Mouse (Mus musculus): ENCODE results near the gene Ankrd66. TPM values are rescaled to one million over a fixed set of nuclear protein-coding genes. Genes with fewer than 3 reads are reported as not detected.
A peak's percentile ranks its signal among the peaks of the same experiment; 100 is the strongest.

The Ankrd66 gene
- polyA plus RNA-seq, 1 experiment = not detected

- TF ChIP-seq CTCF (IDR thresholded peaks at IDR 0.05; ENCODE audit: borderline replicate concordance, insufficient read depth, low read length) = no peak
- peak; percentile 59 for TF ChIP-seq POLR2A (IDR thresholded peaks at IDR 0.05; ENCODE audit: low read depth, low read length)
- Histone ChIP-seq H3K4me1 (ENCODE audit: control insufficient read depth, insufficient read depth, low read length) (0 out of 2 replicates have a peak, but pooled peaks cover 2% of the 10 kb centered on the region), H3K4me3 (ENCODE audit: insufficient read depth, low read length) (peak within 1 kb of the TSS; percentile 23), H3K27ac (ENCODE audit: insufficient read depth, low read length) (peak within 1 kb of the TSS; percentile 63; the same call in 1 of the 2 replicates)
Observed at GRCm38 (mm10) chr17:43567992-43568888, 24.8 kb upstream of the Ankrd66 start, which contains the start of gene Pla2g7. Gene Pla2g7, plus strand, starts transcription at chr17:43568098.

DNA sequence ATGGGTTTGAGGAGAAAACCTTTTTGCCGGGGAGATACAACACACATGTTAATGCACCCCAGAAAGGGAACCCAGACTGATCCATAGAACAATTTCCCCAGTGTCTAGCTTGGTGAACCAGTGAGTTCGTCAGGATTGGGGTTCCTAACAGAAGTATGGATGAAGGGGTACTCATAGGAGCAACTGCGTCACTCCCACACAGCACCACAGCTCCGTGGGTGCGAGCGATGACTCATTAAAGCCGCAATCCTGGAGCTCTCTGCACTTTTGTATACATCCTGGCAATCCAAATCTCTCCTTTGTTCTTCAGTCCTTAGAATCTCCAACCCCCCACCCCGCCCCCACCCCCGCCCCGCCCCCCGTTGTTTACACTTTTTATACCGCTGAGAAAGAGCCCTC, 24.2 kb upstream of the Ankrd66 start:
- TF ChIP-seq CTCF (IDR thresholded peaks at IDR 0.05; ENCODE audit: borderline replicate concordance, insufficient read depth, low read length) = no peak
- TF ChIP-seq POLR2A (IDR thresholded peaks at IDR 0.05; ENCODE audit: low read depth, low read length) = no peak
- 0 out of 2 replicates have a peak, but pooled peaks cover 2% of the 10 kb centered on the region for H3K4me1 ChIP-seq (ENCODE audit: control insufficient read depth, insufficient read depth, low read length)
- H3K4me3 ChIP-seq (ENCODE audit: insufficient read depth, low read length) = peak overlapping the region; percentile 23; the same call in 1 of the 2 replicates
- H3K27ac ChIP-seq (ENCODE audit: insufficient read depth, low read length) = peak overlapping the region; percentile 63; the same call in 1 of the 2 replicates

DNA sequence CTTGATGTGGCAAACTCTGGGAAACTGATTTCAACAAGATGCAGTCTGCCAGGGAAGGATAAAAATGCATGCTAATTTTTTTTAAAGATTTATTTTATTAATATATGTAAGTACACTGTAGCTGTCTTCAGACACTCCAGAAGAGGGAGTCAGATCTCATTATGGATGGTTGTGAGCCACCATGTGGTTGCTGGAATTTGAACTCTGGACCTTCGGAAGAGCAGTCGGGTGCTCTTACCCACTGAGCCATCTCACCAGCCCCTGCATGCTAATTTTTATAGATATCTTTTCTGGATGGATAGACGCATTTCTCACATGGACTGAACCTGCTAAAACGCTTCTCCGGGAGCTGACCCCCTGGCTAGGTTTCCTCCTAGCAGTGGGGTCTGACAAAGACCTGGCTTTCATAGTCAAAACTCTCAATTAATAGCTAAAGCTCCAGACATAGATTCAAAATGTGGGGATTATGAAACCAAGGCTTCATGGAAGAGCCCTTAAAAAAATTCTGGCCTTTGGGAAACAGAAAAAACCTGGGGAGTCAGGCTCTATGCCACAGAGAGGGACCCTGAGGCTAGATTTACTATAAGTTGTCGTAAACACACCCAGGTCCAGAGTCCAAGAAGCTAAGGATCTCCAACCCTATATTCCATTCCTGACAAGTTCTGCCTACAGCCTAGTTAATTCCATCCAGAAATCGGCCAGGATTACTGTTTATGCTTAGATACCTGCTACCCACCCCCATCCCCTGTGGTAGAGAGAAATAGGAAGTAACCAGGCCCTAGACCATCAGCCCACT, 20.0 kb upstream of the Ankrd66 start:
- H3K4me1 ChIP-seq (ENCODE audit: control insufficient read depth, insufficient read depth, low read length) = 0 out of 2 replicates have a peak, but pooled peaks cover 2% of the 10 kb centered on the region
- no peak overlapping the region for H3K27ac ChIP-seq (ENCODE audit: insufficient read depth, low read length)
- no peak for TF ChIP-seq POLR2A (IDR thresholded peaks at IDR 0.05; ENCODE audit: low read depth, low read length)
- TF ChIP-seq CTCF (IDR thresholded peaks at IDR 0.05; ENCODE audit: borderline replicate concordance, insufficient read depth, low read length) = no peak

DNA sequence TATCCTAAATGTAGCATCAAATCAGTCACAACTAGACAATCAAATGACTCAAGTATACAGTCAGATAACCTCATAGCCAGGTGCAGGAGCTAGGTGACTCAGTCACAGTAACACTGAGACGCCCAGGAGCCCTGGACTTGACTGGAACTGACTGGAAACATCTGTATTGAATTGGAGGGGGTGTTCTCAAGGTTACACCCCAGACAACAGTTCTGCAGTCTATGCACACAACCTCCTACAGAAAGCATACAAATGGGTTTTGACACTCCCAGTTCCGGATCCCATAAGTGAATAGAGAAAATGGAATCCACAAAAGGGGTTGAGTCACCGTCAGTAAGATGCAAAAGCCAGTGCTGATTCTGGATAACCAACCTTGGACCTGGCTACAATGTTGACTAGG, 15.2 kb upstream of the Ankrd66 start:
- H3K4me3 ChIP-seq (ENCODE audit: insufficient read depth, low read length) = no peak overlapping the region
- H3K4me1 ChIP-seq (ENCODE audit: control insufficient read depth, insufficient read depth, low read length) = peaks cover 10% of the 10 kb centered on the region
- H3K27ac ChIP-seq (ENCODE audit: insufficient read depth, low read length) = peak overlapping the region; percentile 20; the same call in 1 of the 2 replicates
- TF ChIP-seq POLR2A (IDR thresholded peaks at IDR 0.05; ENCODE audit: low read depth, low read length) (no peak), CTCF (IDR thresholded peaks at IDR 0.05; ENCODE audit: borderline replicate concordance, insufficient read depth, low read length) (no peak)

More for the DNA sequence above, 20.0 kb upstream of the Ankrd66 start:
- H3K4me3 ChIP-seq (ENCODE audit: insufficient read depth, low read length) = no peak overlapping the region

DNA sequence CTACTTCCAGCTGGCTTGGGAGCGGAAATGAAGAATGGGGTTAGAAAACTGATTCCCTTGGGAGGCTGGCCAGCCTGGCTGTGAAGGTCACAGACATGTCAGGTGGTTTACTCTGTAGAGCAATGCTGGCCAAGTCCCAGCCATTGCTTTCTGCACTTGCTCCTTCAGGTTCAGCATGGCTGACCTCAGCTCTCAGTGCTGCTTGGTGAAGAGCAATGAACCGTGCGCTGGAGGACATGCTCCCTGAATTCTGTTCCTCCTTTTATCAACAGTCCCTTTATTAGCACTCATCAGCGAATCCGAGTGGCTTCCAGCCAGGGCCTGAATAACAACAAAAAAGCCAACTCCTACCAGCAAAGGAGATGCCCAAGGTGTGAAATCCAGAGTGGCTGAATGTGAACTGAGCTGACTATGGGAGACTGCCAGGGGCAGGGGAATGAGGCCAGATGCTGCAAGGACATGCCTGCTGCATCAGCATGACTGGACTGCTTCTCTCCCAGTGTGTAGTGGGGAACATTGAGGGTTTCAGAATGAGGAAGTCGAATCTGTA, 14.2 kb upstream of the Ankrd66 start:
- Histone ChIP-seq H3K4me1 (ENCODE audit: control insufficient read depth, insufficient read depth, low read length) (peaks cover 10% of the 10 kb centered on the region), H3K27ac (ENCODE audit: insufficient read depth, low read length) (no peak overlapping the region), H3K4me3 (ENCODE audit: insufficient read depth, low read length) (no peak overlapping the region)
- no peak for TF ChIP-seq CTCF (IDR thresholded peaks at IDR 0.05; ENCODE audit: borderline replicate concordance, insufficient read depth, low read length)
- TF ChIP-seq POLR2A (IDR thresholded peaks at IDR 0.05; ENCODE audit: low read depth, low read length) = no peak

- no peak for TF ChIP-seq POLR2A (IDR thresholded peaks at IDR 0.05; ENCODE audit: low read depth, low read length)
- Histone ChIP-seq H3K27ac (ENCODE audit: insufficient read depth, low read length) (no peak overlapping the region), H3K4me3 (ENCODE audit: insufficient read depth, low read length) (no peak overlapping the region)
Observed at GRCm38 (mm10) chr17:43557104-43557503, 13.7 kb upstream of the Ankrd66 start.

DNA sequence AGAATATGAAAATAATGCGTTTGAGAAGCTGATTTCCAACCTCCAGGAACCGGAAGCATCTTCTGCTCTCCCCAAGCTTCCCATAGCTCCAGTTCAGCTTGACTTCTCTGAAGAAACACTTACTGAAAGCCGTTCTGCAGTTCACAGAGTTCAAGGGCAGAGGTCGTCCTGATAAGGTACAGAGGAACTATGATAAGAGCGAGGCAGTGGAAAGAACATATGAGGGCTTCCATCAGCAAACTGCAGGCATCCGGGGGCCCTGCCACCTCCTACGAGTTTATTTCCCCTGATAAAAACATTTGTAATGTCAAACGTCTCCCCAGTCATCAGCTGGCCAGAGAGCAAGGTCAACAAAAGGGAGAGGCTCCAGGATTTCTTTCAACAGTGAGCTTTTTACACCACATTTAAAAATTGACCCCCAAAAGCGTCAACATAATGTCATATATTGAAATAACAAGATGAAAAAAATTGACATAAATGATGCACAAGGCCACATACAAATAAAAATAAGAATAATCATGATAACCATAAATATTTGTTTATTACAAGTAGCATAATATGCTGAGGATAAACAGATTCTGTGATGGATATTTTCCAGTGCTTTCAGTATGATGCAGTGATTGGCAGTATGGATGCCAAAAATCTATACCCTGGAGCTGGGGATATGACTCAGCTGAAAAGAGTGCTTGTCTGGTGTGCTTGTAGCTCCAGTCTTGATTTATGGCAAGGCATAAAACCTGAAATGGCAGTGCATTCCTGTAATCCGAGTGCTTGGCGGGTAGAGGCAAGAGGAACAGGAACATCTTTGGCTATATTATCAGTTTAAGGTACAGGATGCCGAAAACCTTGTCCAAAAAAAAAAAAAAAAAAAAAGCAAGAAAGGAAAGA, 11.3 kb upstream of the Ankrd66 start:
- Histone ChIP-seq H3K4me3 (ENCODE audit: insufficient read depth, low read length) (no peak overlapping the region), H3K4me1 (ENCODE audit: control insufficient read depth, insufficient read depth, low read length) (peaks cover 14% of the 10 kb centered on the region), H3K27ac (ENCODE audit: insufficient read depth, low read length) (peak overlapping the region; percentile 74)
- TF ChIP-seq POLR2A (IDR thresholded peaks at IDR 0.05; ENCODE audit: low read depth, low read length) = no peak
- no peak for TF ChIP-seq CTCF (IDR thresholded peaks at IDR 0.05; ENCODE audit: borderline replicate concordance, insufficient read depth, low read length)

More at GRCm38 (mm10) chr17:43557104-43557503, 13.7 kb upstream of the Ankrd66 start:
- H3K4me1 ChIP-seq (ENCODE audit: control insufficient read depth, insufficient read depth, low read length) = peaks cover 10% of the 10 kb centered on the region

DNA sequence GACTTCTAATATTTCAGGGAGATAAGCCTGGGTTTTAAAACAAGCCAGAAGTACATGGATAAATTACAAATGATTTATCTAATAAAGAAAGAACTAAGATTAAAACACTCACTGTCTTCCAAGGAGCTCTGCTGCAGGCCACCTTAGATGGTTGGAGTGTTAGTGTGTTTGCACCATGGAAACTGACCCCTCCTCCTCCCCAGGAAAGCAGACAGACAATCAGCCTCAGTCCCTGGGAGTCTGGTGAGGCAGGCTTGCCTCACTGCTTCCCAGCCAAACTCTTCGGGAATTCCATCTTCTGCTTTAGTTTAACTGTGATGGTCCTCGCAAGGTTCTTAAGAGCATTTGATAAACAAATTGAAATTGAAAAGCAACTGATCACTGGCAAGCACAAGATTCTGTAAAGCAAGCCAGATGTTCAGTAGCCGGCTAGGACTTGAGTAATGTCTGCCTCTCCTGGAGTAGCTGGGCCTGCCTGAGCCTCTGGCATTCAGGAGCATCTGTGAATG, 7.7 kb upstream of the Ankrd66 start:
- TF ChIP-seq CTCF (IDR thresholded peaks at IDR 0.05; ENCODE audit: borderline replicate concordance, insufficient read depth, low read length) (no peak), POLR2A (IDR thresholded peaks at IDR 0.05; ENCODE audit: low read depth, low read length) (no peak)
- Histone ChIP-seq H3K4me3 (ENCODE audit: insufficient read depth, low read length) (no peak overlapping the region), H3K27ac (ENCODE audit: insufficient read depth, low read length) (peak overlapping the region; percentile 59), H3K4me1 (ENCODE audit: control insufficient read depth, insufficient read depth, low read length) (peaks cover 19% of the 10 kb centered on the region)
